Mouse (Mus musculus) kidney, postnatal 10 days (tissue): ENCODE measurements around the gene Six6.
A peak's percentile ranks its signal among the peaks of the same experiment; 100 is the strongest.

Experiments used
- DNase-seq: peaks from one replicate; pipeline ENCODE4 v3.0.0; 2021; ENCODE audit warnings: mixed read lengths

Gene Six6

DNA sequence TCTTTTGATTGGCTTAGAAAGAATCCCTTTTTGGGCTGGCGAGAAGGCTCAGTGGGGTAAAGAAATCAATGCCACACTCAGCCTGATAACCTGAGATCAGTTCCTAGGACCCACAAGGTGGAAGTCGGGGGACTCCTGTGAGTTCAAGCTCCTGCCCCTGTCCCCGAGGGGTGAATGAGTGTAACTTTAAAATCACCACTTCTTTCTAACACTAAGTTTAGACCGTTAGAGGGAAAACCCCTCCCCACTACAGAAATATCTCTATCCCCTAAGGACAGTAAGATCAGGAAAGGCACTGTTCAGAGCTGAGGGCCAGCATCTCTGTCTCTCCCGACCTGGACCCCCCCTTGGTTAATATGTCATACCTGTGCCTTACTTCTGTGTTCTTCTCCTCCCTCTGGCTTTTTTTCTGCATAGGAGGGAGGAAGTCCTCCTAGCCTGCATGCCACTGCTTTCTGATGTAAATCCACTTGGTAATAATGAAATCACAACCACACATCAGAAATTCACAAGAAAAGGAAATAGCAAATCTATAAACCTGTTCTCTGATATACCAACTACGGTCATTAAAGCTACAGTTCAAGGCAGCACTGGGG lies 18.2 kb downstream of the Six6 start:
- no peak for DNase-seq

- no peak for DNase-seq
Observed at GRCm38 (mm10) chr12:72958446-72958845, 18.8 kb downstream of the Six6 start.

DNA sequence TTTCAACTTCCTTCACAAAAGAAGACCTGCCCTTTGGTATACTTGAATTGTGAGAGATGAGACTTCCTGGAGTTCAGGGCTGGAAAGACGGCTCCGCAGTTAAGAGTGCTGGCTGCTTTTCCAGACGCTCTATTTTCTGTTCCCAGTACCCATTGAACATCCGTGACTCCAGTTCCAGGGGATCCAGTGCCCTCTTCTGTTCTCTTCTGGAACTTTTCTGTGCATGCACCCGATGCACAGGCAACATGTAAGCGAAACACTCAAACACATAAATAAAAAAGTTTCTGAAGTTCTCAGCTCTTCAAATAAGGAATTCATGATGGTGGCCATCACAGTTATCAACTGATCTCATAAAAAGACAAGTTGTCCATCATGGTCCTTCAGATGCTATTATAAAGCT lies 23.1 kb downstream of the Six6 start:
- no peak for DNase-seq

GRCm38 (mm10) chr12:72967541-72967940 lies 27.8 kb downstream of the Six6 start:
- no peak for DNase-seq

DNA sequence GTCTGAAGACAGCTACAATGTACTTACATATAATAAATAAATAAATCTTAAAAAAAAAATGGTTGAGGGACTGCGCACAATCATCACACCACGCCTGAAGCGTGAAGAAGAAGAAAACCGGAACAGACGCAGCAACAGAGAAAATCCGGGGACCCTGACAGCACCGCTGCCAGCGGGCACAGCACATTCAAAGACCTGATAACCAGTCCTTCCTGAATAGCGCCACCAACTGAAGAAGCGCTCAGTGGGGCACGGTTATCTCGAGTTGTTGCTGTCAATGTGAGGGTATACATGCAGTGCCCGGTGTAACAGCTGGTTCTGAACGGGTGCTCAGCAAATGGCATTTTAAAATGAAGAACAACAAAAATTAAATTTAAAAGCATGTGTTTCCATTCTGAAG lies 30.9 kb downstream of the Six6 start:
- DNase-seq, result no peak

GRCm38 (mm10) chr12:72973161-72973560 lies 33.5 kb downstream of the Six6 start:
- peak; percentile 71 for DNase-seq

DNA sequence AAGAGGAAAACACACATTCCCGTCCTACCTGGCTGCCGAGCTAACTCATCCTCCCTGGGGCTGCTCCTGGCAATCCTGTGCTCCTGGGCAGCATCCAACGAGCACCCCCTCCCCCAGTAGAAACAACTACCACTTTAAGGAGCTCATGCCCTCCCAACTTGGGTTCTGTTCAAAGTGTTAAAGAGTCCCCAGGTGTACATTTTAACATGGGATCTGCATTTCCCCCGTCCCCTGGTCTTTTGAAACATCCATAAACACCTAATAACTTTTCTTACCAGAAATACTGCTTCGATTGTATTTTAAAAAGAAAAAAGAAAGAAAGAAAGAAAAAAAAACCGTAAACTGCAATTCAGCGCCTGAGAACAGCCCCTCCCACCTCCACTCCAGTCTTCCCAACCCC lies 36.5 kb downstream of the Six6 start:
- DNase-seq, result no peak

DNA sequence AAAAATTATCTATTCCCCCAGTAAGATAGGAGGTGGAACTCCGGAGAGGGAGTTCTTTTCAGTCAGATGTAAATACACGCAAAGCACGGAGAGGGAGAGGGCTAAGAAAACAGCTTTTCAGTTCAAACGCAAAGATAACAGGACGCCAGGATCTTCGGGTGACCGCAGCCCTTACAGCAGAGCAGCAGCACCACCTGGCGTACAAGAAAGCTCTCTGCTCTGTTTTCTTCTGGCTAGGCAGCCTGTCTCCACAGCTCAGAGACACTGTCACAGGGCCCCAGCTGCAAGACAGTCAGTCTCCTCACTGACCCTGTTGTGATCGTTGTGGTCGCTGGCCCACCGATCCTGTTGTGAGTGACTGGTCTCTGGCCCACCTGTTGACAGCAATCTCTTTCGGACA lies 37.0 kb downstream of the Six6 start:
- DNase-seq, result peak; percentile 83

- DNase-seq, result no peak
Observed at GRCm38 (mm10) chr12:72977851-72978250, 38.2 kb downstream of the Six6 start.

DNA sequence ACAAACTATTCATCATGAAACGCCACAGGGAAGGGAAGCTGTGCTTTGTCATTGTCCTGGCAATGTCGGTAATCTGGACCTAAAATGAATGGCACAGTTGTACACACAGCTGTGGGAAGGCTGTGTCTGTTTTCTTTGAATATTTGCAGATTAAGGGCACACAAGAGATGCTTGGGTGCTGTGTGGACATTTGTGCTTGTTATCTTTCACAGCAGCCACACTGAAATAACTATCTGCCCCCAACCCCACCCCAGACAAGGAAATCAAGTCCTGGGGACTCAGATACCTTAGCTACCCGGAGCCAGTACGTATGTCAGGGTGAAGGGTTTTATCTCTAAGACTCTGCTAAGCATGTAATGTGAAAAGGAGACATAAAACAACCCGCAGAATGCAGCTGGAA lies 39.5 kb downstream of the Six6 start:
- DNase-seq, result no peak

DNA sequence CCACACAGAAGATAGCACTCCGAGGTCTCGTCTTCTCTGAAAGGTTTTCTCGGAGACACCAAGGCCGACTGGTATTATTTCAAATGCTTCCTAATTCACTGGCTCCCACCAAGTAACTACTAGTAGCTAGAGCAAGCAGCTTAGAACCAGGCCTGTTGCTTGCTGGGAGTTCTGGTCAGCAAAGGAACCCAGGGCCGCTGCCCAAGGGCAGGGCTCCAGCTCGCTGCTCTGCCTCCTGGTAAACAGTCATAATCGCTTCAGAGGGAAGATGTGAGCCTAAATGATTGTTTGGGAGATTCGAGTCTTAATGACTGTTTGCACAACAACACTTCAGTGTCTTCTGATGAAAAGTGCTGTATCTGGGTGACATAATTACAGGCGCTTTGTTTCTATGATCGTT lies 42.9 kb downstream of the Six6 start:
- DNase-seq, result no peak

GRCm38 (mm10) chr12:72983071-72983857 lies 43.6 kb downstream of the Six6 start:
- peak; percentile 15 for DNase-seq
